Mouse (Mus musculus): ENCODE data around the gene Hist1h2ai.

DNA sequence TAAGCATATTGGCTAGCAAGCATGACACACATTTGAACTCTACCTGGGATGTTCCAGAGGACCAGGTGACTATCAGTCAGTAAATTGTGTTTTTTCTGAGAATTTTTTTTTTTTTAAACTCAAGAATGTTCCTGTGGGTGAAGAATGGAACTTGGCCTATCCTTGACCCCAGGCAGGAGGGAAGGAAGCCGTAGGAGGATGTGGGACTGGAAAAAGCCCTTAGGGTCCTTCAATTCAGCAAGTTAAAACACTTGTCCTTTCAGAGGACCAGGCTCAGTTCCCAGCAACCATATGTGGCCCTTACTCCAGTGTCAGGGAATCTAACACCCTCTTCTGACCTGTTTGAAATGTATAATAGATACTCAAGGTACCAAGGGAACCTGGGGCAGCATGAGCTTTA is 13.3 kb downstream of the Hist1h2ai start:
- TF ChIP-seq CTCF (IDR thresholded peaks at IDR 0.05; ENCODE audit: low read depth), result no peak
- TF ChIP-seq EP300 (IDR thresholded peaks at IDR 0.05; ENCODE audit: low read depth), result no peak

Measured in liver, postnatal 0 days (tissue).